Mouse (Mus musculus) neural tube, embryonic 10.5 days (tissue): Measurements from ENCODE around the gene Hcfc1.

Source experiments
- DNase-seq: peaks from one replicate; pipeline ENCODE4 v3.0.0-alpha.2; 2017; ENCODE audit warnings: low spot score; ENCODE audit errors: extremely low spot score

The Hcfc1 gene

DNA sequence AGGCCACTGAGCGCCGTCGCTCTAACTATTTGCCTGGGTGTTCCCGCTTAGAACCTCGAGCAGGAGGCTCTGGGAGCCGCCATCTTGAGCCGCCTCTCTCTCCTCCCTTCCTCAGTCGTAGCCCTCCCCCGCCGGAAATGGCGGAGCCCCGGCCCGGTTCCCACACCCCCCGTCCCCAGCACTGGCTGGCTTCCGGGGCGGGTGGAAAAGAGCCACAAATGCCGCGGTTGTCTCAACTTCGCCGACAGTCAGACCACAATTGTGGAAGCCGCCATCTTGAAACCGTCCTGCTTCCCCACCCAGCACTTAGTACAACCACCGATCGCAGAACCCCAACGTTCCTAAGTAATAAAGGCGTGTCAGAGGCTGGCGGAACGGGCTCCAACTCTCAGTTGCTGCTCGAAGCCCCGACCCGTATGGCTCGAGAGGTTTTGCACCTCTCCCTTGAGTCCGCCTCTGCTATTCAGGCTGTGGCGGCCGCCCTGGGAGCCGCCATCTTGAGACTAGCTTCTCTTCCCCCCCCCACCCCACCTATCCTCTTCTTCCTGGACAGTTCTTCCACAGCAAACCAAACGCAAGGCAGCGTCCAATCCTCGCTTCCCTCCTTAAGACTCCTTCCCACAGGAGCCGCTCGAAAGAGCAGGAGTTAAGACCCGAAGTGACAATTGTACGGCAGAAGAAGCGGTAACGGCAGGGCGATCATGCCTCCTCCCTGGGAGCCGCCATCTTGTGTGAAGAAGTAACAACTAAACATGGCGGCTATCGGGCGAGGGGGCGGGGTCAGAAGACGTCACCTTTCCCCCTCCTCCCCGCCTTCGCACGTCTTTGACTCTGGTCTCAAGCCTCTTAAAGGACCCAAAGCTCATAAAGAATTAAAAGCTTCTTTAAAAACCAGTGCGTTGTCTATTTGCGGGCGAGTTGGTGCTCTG lies at the start of gene Hcfc1:
Gene Hcfc1 (minus strand): TSS at position 110 of the 929 bp plus-strand sequence.
- peak; percentile 82 for DNase-seq

DNA sequence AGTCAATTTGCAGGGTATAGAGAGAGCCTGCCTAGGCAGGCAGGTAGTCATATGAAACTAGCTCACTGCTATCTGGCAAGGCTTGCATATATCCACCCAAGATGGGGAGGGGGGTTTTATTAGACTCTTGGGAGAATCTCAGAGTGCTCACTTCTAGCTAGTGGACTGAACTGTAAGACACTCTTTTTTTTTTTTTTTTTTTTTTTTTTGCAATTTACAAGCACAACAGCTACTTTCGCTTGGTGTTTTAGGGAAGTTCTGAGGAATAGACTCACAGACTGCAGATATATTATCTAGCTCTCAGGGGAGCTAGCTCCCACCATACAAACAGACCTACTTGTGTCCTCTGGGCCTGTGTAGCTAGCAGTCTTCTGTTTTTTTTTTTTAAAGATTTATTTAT lies 48.4 kb upstream of the Hcfc1 start:
- no peak for DNase-seq

DNA sequence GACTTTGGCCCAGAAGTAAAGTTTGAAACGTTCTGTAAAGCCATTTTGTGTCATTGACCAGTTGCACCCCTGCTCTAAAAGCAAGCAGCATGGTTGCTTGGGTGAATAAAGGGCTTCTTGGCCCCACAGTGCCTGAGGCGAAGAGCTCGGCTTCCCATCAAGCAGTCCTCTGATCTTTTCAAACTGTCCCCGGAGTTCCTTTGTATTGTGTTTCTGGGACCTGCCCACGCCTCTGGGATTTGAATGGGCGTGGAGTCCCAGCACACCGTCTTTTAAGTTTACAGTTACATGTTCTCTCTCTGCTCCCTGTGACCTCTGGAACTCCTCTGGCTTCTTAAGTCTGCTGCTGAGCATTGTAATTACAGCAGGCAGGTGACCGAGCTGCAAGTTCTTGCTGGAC lies 41.9 kb upstream of the Hcfc1 start:
- DNase-seq: no peak

DNA sequence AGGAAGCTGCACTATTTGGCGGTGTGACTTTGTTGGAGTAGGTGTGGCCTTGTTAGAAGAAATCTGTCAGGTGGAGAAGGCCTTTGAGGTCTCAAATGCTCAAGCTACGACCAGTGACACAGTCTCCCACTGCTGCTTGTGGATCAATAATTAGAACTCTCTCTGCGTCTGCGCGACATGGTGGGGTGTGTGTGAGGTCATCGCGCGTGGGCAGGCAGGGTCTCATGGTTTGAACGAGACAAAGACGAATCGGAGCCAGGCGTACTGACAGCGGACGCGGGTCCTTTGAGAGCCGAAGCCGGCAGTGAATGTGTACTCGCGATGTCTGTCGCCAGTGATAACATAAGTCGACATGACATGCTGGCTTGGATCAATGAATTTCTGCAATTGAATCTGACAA lies 40.2 kb upstream of the Hcfc1 start:
- DNase-seq: no peak

DNA sequence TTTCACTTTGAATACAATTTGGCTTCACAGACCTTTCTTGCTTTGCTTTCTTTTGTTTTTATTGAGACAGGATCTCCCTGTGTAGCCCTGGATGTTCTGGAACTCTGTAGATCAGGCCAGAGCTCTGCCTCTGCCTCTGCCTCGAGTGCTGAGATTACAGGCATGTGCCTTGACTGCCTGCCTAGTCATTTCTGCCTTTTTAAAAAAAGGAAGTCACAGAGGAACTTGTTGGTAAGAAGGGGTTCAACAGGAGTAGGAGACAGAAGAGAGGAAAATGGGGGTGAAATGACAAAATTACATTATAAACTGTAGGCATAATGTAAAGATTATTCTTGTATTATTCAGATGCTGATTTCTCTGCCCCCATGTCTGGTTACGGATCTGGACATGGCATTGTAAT lies 37.5 kb upstream of the Hcfc1 start:
- DNase-seq: no peak

DNA sequence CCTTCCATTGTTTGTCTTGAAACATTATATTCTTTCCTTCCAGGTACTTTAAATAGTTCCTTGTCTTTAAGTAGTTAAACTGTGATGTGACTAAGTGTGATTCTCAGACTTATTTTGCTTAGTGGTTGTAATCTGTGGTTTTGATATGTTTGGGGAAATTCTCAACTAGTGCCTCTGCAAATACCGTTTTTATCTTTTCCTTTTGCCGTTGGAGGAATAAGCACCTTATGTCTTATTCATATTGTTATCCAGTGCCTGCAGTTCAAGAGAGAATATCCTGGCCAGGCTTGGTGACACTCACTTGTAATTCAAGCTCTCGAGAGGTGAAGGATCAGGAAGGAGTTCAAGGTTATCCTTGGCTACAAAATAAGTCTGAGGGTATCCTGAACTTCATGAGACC lies 34.9 kb upstream of the Hcfc1 start:
- no peak for DNase-seq

DNA sequence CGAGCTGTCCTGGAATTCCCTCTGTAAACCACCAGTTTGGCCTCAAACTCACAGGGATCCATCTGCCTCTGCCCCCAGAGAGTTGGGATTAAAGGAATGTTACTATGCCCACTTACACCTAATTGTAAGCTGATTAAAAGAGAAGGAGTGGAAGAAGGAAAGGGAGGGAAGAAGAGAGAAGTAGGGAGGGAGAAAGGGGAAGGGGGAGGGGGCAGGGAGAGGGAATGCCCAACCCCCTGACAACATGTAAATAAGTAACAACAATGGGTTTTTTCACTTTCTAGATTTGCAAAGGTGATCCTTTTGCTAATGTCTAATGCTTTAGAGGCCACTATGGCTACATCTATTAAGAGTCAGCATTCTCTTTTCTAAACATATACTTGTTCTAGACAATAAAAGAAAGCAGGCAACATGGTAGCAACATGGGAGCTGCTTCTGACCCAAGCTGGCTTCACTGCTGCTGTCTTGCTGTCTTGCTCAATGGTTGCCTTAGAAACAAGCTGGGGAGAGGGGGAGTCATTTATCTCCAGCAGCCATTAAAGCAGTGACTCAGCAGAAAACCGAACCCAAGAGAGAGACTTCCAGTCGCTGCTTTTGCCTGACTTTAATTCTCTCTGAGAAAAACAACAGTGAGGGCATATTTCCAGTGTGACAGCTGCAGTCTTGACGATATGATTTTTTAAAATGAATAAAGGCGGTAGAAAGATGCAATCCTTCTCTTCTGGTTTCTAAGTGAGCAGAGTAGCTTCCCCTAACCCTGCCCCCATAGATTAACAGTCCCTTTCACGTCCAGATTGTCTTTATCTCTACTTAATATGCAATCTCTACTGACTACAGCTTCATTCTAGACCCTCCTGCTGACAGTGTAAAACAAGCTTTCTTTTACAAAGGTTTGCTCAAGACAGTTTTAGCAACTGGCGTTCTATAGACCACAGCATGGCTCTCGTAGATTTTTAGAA lies 33.0 kb upstream of the Hcfc1 start:
- peak; percentile 37 for DNase-seq

DNA sequence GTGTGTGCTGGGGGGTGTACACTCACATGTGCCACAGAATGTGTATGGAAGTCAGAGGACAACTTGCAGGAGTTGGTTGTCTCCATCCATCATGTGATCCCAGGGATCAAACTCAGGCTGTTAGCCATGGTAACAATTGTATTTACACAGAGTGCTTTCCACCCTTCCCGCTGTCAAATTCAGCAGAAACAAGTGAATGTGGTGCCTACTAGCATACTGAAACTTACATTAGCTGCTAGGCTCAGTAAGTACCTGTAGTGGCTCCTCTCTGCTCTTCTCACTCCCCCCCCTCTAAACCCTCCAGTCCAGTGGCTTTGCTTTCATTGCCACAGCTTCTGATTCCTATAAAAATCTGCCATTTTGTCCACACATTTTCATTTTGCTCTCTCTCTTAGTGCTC lies 11.6 kb upstream of the Hcfc1 start:
- no peak for DNase-seq

DNA sequence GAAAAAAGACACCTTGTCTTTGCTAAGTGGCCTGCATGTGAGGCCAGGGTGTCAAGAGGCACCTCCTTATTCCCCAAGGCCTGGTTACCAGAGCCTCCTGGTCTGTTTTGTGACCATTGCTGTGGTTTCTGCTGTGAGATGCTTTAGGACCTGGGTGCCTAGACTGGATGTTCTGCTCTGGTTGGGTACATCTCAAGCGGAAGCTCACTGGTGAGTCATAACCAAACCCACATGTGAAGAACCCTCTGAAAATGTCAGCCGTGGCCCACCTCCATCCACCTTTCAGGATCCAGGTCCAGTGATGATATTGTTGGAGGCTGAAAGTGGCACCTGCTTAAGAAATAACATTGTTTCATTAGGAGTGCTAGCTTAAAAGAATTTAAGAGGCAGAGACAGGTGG lies 10.1 kb upstream of the Hcfc1 start:
- DNase-seq: no peak

DNA sequence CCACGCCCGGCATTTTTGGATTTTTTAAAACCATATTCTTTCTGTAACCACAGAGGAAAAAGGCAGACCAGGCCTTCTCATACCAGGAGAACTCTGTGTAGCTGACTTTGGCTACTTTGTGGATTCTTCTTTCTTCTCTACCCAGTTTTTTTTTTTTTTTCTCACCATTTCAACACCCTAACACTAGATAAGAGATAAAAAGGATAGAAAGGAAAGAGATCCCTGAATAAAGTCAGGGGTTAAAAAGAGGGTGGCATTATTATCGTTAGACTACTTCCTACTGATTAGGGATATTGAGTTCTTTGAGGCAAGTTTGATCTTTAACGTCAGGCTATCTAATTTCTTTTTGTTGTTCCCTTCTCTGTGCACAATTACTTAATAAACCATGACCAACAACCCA lies 6.6 kb upstream of the Hcfc1 start:
- DNase-seq: no peak

DNA sequence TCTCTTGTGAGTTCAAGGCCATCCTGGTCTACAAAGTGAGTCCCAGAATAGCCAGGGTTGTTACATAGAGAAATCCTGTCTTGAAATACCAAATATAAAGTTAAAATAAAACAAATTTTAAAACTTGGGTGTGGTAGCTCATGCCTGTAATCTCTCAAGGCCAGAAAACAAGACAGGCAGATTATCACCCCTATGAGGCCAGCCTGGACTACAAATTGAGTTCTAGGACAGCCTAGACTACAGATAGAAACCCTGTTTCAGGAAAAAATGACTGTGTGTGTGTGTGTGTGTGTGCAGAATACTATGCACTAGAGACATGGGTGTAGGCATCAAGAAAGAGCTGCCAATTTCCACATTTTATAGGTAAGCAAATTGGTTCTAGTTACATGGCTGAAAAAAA lies 4.6 kb upstream of the Hcfc1 start:
- DNase-seq: no peak

DNA sequence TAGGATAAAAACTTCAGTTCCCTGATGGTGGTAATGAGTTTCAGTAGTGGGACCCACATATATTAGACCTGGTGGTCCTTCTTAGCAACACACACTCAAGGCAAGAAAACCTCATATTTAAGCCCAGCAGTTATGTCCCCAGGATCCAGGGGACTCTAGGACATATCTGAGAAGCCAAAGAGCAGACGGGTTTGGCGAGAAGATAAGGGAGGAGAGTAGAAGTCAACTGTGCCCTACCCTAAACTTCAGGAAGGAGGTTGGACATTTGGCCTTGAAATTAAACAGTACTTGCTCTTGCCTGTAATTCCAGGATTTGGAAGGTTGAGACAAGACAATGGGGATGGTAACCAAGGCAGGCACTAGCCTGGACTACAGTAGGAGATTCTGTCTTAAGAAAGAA lies 3.6 kb upstream of the Hcfc1 start:
- no peak for DNase-seq

DNA sequence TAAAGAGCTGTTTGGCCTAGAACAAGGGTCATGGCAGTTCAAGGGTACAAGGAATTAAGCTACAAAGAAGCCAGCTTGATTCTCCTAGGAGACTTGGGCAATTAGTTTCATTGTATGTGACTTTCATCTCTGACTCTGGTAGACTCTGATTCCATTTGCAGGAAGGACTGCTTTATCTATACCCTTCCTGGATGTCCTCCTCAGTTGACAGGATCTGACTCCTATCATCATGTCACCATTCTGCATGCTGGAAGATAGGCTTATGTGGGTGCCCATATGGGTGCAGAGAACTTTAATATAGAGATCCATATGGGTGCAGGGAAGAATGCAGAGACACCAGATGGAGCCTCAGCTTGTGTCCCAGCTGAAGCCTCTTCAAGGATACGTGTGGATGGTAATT lies 3.0 kb upstream of the Hcfc1 start:
- no peak for DNase-seq

DNA sequence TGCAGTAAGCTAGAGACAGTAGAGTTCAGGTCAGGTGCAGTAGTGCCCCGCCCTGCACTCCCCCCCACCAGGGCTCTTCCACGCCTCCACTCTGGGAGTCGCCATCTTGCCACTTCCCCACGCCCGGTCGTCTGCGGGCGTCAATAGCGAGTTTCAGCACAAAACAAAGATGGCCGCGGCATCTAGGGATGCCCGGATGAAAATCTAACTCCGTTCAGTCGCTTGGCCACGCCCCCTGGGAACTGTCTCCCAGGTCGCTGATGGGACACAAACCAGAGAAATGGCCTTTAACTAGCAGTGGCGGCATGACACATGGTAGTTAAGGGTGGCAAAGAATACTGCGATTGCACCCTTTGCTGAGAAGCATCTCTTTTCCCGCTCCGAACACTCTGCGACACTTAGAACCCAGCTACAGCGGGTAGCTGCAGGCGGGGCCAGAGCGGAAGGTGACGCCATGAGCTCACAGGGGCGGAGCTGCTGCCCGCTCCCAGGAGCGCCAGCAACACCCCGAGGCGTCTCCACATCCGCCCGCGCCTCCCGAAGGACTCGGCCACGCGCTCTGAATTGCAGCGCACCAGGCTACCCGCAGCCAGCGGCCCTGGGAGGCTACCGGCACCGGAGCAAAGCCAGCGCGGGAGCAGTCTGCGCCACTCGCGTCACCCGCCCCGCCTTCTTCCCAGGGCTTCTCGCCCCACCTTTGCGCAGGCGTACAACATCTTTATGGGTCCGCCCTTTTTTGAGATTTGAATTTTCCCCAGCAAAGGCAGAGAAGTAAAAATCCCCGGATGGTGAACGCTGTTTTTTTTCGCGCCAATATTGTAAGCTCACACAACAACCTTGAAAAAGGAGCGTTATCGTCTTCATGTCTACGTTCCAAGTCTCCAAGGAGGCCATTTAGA lies 1.3 kb upstream of the Hcfc1 start:
- DNase-seq: peak; percentile 86

DNA sequence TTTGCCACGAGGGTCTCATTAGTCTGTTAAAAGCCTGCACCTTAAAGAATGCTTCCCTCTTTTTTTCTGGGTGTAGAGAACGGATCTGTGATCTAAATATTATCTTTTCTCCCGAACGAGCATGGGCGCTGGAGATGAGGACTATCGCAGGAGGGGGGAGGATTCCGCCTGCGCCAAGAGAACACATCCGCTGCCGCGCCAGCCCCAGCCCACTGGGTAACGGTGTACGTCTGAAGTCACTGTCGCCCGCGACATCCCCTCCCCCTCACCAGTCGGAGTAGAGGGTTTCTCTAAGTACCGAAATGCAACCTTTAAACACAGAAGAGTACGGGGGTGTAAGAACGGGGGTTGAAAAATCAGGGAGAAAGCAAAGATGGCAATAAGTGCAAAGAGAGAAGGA lies 850 bp downstream of the Hcfc1 start:
- DNase-seq: no peak

DNA sequence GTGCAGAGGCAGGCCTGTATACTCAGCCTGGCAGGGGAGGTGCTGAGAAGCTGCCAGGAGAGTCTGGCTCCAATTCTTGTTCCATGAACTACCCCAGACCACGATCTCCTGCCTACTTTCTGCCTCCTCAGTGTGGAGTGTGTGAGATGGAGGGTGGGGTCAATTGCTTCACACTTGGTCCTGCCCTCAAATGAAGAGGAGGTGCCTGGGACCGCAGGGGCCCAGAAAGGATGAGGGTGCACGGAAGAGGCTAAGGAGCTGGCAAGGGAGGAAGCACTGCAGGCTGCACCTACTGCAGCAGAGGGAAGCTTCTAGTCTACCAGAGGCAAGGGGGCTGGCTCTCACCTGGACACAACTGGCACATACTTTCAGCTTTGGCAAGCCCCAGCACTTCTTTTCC lies 1.8 kb downstream of the Hcfc1 start:
- DNase-seq: no peak

DNA sequence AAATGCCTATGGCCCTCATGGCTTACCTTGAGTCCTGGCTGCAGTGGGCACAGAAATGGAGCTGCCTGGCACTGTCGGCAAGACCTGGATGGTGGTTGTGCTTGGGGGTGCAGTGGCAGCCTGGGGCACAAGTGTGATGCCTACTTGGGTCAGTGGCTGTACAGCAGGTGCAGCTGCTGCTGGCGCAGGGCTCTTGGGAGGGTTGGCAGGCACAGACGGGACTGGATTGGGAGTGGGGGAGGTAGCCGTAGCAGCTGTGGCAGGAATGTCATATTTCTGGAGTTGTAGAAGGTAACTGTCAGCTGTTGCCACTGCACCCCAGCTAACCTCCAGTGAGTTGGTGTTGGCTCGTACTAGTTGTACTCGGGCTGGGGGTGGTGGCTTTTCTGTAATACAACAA lies 11.2 kb downstream of the Hcfc1 start:
- DNase-seq: no peak

DNA sequence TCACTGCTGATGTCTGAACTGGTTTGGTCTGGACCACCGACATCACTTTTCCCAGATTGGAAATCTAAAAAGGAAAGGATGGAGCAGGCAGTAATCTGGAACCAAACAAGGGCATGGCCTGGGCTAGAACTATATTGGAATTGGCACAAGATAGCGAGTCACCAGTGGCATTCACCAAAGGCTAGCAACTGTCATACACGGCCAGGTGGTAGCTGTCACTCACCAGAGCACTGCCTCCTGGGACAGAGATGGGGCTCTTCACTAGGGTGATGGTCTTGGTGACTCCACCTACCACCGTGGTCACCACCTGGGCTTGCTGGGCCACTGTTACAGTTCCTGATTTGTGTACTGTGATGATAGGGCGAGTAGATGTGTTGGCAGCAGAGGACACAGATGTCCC lies 13.6 kb downstream of the Hcfc1 start:
- DNase-seq: no peak

DNA sequence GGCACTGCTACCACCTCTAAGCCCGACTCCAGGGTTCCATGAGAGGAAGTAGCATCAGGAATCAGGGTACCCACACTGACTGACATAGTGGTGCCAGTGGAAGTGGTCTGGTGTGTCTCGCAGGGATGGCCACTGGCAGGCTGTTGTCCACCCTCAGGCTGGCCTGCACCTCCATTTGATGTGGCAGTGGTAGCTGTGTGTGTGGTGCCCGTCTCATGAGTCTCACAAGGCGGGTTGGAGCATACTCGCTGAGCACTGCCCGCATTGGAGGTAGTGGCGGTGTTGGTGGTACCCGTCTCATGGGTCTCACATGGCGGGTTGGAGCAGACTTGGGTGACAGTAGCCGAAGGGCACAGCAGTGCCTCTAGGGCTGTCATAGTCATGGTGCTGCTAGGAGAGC lies 16.8 kb downstream of the Hcfc1 start:
- DNase-seq: no peak

DNA sequence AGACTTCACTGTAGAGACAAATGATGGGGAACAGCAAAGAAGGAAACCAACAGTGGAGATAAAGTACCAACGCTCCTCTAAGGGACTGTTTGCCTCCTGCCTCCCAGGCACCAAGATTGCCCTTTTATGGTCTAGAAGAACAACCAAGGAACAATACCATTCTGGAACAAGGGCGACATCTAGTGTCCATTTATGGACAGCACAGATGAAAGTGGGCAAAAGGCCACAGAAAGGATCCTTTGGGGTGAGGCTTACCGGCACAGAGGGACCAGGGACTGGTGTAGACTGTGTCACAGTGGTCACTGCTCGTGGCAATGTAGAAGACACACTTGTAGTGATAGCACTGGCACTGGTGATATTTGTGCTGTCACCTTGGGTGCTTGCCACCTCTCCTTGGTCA lies 17.5 kb downstream of the Hcfc1 start:
- DNase-seq: peak; percentile 46

DNA sequence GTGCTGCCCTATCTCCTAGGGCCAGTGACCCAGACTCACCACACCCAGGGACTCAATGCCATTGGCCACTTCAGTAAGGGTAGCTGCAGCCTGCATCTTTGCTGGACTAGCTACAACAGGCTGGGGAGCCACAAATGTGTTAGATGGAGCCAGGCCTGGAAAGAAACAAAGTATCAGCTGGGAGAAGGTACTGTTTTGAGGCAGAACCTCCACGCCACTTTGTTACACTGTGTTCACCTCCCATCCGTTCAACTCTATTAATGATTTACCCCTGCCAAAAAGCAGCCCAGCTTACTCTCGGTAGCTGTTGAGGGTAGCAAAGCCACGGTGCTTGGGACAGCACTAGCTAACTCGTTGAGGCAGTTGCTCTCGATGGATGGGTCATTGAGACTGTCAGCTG lies 19.3 kb downstream of the Hcfc1 start:
- DNase-seq: no peak
